Mouse (Mus musculus) midbrain, embryonic 10.5 days (tissue): ENCODE results near the gene D8Ertd738e. TPM values are rescaled to one million over a fixed set of nuclear protein-coding genes. Genes with fewer than 3 reads are reported as not detected.

ENCODE experiments used
- DNase-seq: peaks from one replicate; pipeline ENCODE4 v3.0.0-alpha.2; 2017; ENCODE audit warnings: low spot score
- H3K27ac ChIP-seq: fragments of 300-500 bp; sonication (generic); replicated peaks from 2 replicates; pipeline ENCODE4 v1.5.1; 2016; ENCODE audit warnings: mild to moderate bottlenecking
- H3K27me3 ChIP-seq: fragments of 300-500 bp; sonication (generic); 2 replicates; pipeline ENCODE4 v1.6.1; 2016; ENCODE audit warnings: low read depth, mild to moderate bottlenecking; ENCODE audit not compliant: poor library complexity, severe bottlenecking
- H3K36me3 ChIP-seq: fragments of 300-500 bp; sonication (generic); 2 replicates; pipeline ENCODE4 v1.6.1; 2016; ENCODE audit warnings: mild to moderate bottlenecking, moderate library complexity
- H3K4me1 ChIP-seq: fragments of 300-500 bp; sonication (generic); 2 replicates; pipeline ENCODE4 v1.6.1; 2016
- H3K4me3 ChIP-seq: fragments of 300-500 bp; sonication (generic); 2 replicates; pipeline ENCODE4 v1.5.1; 2016; ENCODE audit warnings: mild to moderate bottlenecking, moderate library complexity
- H3K9me3 ChIP-seq: fragments of 300-500 bp; sonication (generic); replicated peaks from 2 replicates; pipeline ENCODE4 v1.6.1; 2016; ENCODE audit warnings: mild to moderate bottlenecking
- WGBS: fragments of 180-500 bp; shearing (Covaris S2); methylation state at CpG from one replicate; pipeline ENCODE4 v1.1.7; 2016; 5-methylcytosine and 5-hydroxymethylcytosine counted together
- polyA plus RNA-seq: library from polyadenylated mRNA; unstranded; fragments of >200 nt; fragmentation: Nextera tagmentation; extraction: Ambion mirVana; gene quantifications from 2 replicates; pipeline ENCODE4 v1.2.1, GENCODE M21; 2016

D8Ertd738e gene
- polyA plus RNA-seq, 1 experiment from 2014 or later: 389 TPM

- no peak for DNase-seq
- Histone ChIP-seq H3K27ac (no peak overlapping the region), H3K36me3 (peaks cover 21% of the 10 kb centered on the region), H3K4me1 (peaks cover 50% of the 10 kb centered on the region), H3K27me3 (peaks cover 19% of the 10 kb centered on the region), H3K4me3 (no peak overlapping the region), H3K9me3 (no peaks in the 10 kb centered on the region)
- 95% methylated on average over 3 of the region's 3 CpGs for WGBS
Observed at GRCm38 (mm10) chr8:84206666-84207065, 42.9 kb downstream of the D8Ertd738e start.

GRCm38 (mm10) chr8:84205073-84205472 lies 44.4 kb downstream of the D8Ertd738e start:
- no peak for DNase-seq
- no peak overlapping the region for H3K27ac ChIP-seq
- H3K36me3 ChIP-seq: peaks cover 11% of the 10 kb centered on the region
- peaks cover 33% of the 10 kb centered on the region for H3K27me3 ChIP-seq
- H3K4me3 ChIP-seq: no peak overlapping the region
- peaks cover 62% of the 10 kb centered on the region for H3K4me1 ChIP-seq
- 90% methylated on average over 5 of the region's 5 CpGs for WGBS
- H3K9me3 ChIP-seq: no peaks in the 10 kb centered on the region

GRCm38 (mm10) chr8:84203975-84204772 lies 45.3 kb downstream of the D8Ertd738e start:
- peaks cover 39% of the 10 kb centered on the region for H3K27me3 ChIP-seq
- peak overlapping the region; percentile 51 for H3K4me3 ChIP-seq
- no peaks in the 10 kb centered on the region for H3K9me3 ChIP-seq
- peaks cover 6% of the 10 kb centered on the region for H3K36me3 ChIP-seq
- H3K27ac ChIP-seq: peak overlapping the region; percentile 84
- DNase-seq: peak; percentile 35
- peaks cover 64% of the 10 kb centered on the region for H3K4me1 ChIP-seq
- WGBS: 66% methylated on average over 13 of the region's 13 CpGs

- WGBS: 11% methylated on average over 34 of the region's 34 CpGs
- Histone ChIP-seq H3K4me1 (peaks cover 64% of the 10 kb centered on the region), H3K27ac (peak overlapping the region; percentile 84), H3K9me3 (no peaks in the 10 kb centered on the region), H3K36me3 (peaks cover 4% of the 10 kb centered on the region), H3K27me3 (peaks cover 39% of the 10 kb centered on the region), H3K4me3 (peak overlapping the region; percentile 51)
- DNase-seq: peak; percentile 68
Observed at GRCm38 (mm10) chr8:84202938-84203917, 46.3 kb downstream of the D8Ertd738e start.

GRCm38 (mm10) chr8:84202466-84202865 lies 47.1 kb downstream of the D8Ertd738e start:
- H3K27me3 ChIP-seq: peaks cover 39% of the 10 kb centered on the region
- H3K4me1 ChIP-seq: peaks cover 64% of the 10 kb centered on the region
- H3K4me3 ChIP-seq: 0 out of 2 replicates have a peak overlapping the region, but pooled peaks have one; percentile 18
- WGBS: 93% methylated on average over 9 of the region's 9 CpGs
- H3K36me3 ChIP-seq: peaks cover 4% of the 10 kb centered on the region
- no peak for DNase-seq
- H3K27ac ChIP-seq: 0 out of 2 replicates have a peak overlapping the region, but pooled peaks have one; percentile 55
- H3K9me3 ChIP-seq: no peaks in the 10 kb centered on the region

- H3K9me3 ChIP-seq: no peaks in the 10 kb centered on the region
- H3K4me1 ChIP-seq: peaks cover 69% of the 10 kb centered on the region
- WGBS: 67% methylated on average over 15 of the region's 15 CpGs
- H3K27me3 ChIP-seq: peaks cover 39% of the 10 kb centered on the region
- H3K27ac ChIP-seq: peak overlapping the region; percentile 93
- DNase-seq: peak; percentile 31
- peaks cover 2% of the 10 kb centered on the region for H3K36me3 ChIP-seq
- peak overlapping the region; percentile 65 for H3K4me3 ChIP-seq
Observed at GRCm38 (mm10) chr8:84201545-84202245, 47.8 kb downstream of the D8Ertd738e start.

- Histone ChIP-seq H3K36me3 (no peaks in the 10 kb centered on the region), H3K4me3 (peak overlapping the region; percentile 65), H3K27ac (peak overlapping the region; percentile 93), H3K27me3 (peaks cover 39% of the 10 kb centered on the region), H3K9me3 (no peaks in the 10 kb centered on the region), H3K4me1 (peaks cover 69% of the 10 kb centered on the region)
- peak; percentile 54 for DNase-seq
- WGBS: 5% methylated on average over 69 of the region's 70 CpGs
Observed at GRCm38 (mm10) chr8:84200652-84201544, 48.6 kb downstream of the D8Ertd738e start.

GRCm38 (mm10) chr8:84200126-84200555 lies 49.4 kb downstream of the D8Ertd738e start:
- Histone ChIP-seq H3K27ac (peak overlapping the region; percentile 93), H3K36me3 (no peaks in the 10 kb centered on the region), H3K9me3 (no peaks in the 10 kb centered on the region), H3K27me3 (peaks cover 39% of the 10 kb centered on the region), H3K4me3 (peak overlapping the region; percentile 65), H3K4me1 (peaks cover 69% of the 10 kb centered on the region)
- WGBS: 27% methylated on average over 8 of the region's 8 CpGs
- no peak for DNase-seq

- WGBS: 54% methylated on average over 11 of the region's 11 CpGs
- Histone ChIP-seq H3K27ac (peak overlapping the region; percentile 93), H3K36me3 (no peaks in the 10 kb centered on the region), H3K4me1 (peaks cover 69% of the 10 kb centered on the region), H3K9me3 (no peaks in the 10 kb centered on the region), H3K27me3 (peaks cover 39% of the 10 kb centered on the region), H3K4me3 (peak overlapping the region; percentile 65)
- DNase-seq: no peak
Observed at GRCm38 (mm10) chr8:84199348-84200125, 50.0 kb downstream of the D8Ertd738e start.

- peaks cover 65% of the 10 kb centered on the region for H3K4me1 ChIP-seq
- no peak for DNase-seq
Observed at GRCm38 (mm10) chr8:84198871-84199270, 50.6 kb downstream of the D8Ertd738e start.

More at GRCm38 (mm10) chr8:84198871-84199270, 50.6 kb downstream of the D8Ertd738e start:
- Histone ChIP-seq H3K9me3 (no peaks in the 10 kb centered on the region), H3K27me3 (peaks cover 39% of the 10 kb centered on the region), H3K4me3 (peak overlapping the region; percentile 63), H3K27ac (peak overlapping the region; percentile 93), H3K36me3 (no peaks in the 10 kb centered on the region)
- 35% methylated on average over 4 of the region's 4 CpGs for WGBS
